ENCODE assay signal across 9 mouse cellular contexts in genomic region chr16:45608481-45608954, GRCm38 (mm10). TPM values are rescaled to one million over a fixed set of nuclear protein-coding genes. Genes with fewer than 3 reads are reported as not detected.
DNase-seq lines count a peak whose midpoint lies in the region; ATAC-seq lines count a peak whose summit lies in the region.
"Had no signal": no experiment of that assay in that cellular context is flagged by ENCODE, and none has a peak within 500 bp of the region (broad histone marks: within the 10 kb centered on the region; RNA-seq: fewer than 3 reads in every experiment).

No protein-coding gene starts in this region.

- no peaks in the 10 kb centered on the region for H3K9me3 ChIP-seq in heart, embryonic 10.5 days
- no peaks in the 10 kb centered on the region for H3K9me3 ChIP-seq in neural tube, embryonic 15.5 days (replicated peaks)
- H3K9me3 ChIP-seq: limb, embryonic 15.5 days had no signal

- no peaks in the 10 kb centered on the region for H3K27me3 ChIP-seq in heart, embryonic 10.5 days (ENCODE audit: insufficient read depth, poor library complexity, severe bottlenecking)
- H3K27me3 ChIP-seq in neural tube, embryonic 15.5 days (replicated peaks) = no peaks in the 10 kb centered on the region
- H3K27me3 ChIP-seq: limb, embryonic 15.5 days had no signal

- no peaks in the 10 kb centered on the region for H3K36me3 ChIP-seq in heart, embryonic 10.5 days
- no peaks in the 10 kb centered on the region for H3K36me3 ChIP-seq in neural tube, embryonic 15.5 days
- H3K36me3 ChIP-seq: limb, embryonic 15.5 days had no signal

- H3K4me3 ChIP-seq in heart, embryonic 10.5 days = no peak overlapping the region
- H3K4me3 ChIP-seq in neural tube, embryonic 15.5 days (replicated peaks) = no peak overlapping the region
- H3K4me3 ChIP-seq: limb, embryonic 15.5 days had no signal

- no peaks in the 10 kb centered on the region for H3K4me1 ChIP-seq in heart, embryonic 10.5 days
- H3K4me1 ChIP-seq in neural tube, embryonic 15.5 days = no peaks in the 10 kb centered on the region
- H3K4me1 ChIP-seq: limb, embryonic 15.5 days had no signal

- DNase-seq in heart, adult 11 months = peak; percentile 85
- no peak for DNase-seq in heart, embryonic 10.5 days (ENCODE audit: low spot score)
- DNase-seq in A20 (ENCODE audit: low read depth, low spot score) = peak; percentile 77
- DNase-seq in kidney, postnatal 4 days = peak; percentile 4 to 33
- no peak for DNase-seq in ovary, postnatal 14 days (ENCODE audit: low spot score)
- no peak for DNase-seq in cerebellum, adult 11-12 months

- H3K9ac ChIP-seq in neural tube, embryonic 15.5 days (replicated peaks) = no peak overlapping the region
- H3K9ac ChIP-seq: limb, embryonic 15.5 days had no signal

- peak; percentile 53 for ATAC-seq in common myeloid progenitor, adult 5-6 weeks (replicated peaks; ENCODE audit: low read depth, poor library complexity, severe bottlenecking)
- ATAC-seq in neural tube, embryonic 15.5 days (ENCODE audit: low FRiP score) = peak; percentile 73; the same call in 1 of the 2 replicates

- no peak overlapping the region for H3K27ac ChIP-seq in heart, embryonic 10.5 days
- no peak overlapping the region for H3K27ac ChIP-seq in neural tube, embryonic 15.5 days (replicated peaks)
- H3K27ac ChIP-seq: limb, embryonic 15.5 days had no signal

- H3K4me2 ChIP-seq in neural tube, embryonic 15.5 days = no peak overlapping the region
- H3K4me2 ChIP-seq: limb, embryonic 15.5 days had no signal

- 48% methylated on average over 4 of the region's 4 CpGs for WGBS in heart, embryonic 10.5 days
- 55% methylated on average over 4 of the region's 4 CpGs for WGBS in neural tube, embryonic 15.5 days

RNA-seq across cellular contexts. Expression of gene Gcsam, which starts 1.7 kb away (rescaled TPM):
- 0.28 TPM in 1 of 2 replicates, not detected in the other for polyA plus RNA-seq in heart, embryonic 10.5 days (2016; fragmentation: Nextera tagmentation; extraction: Ambion mirVana)
- 1.2 and 1.7 TPM in 2 replicates for total RNA-seq in common myeloid progenitor, adult 5-6 weeks (2017)
- polyA plus RNA-seq in neural tube, embryonic 15.5 days (2015; fragmentation: Nextera tagmentation; extraction: Ambion mirVana) = 0.26 TPM in 1 of 2 replicates, not detected in the other

RNA-seq across cellular contexts. Expression of gene BC016579, which starts 45.4 kb away (rescaled TPM):
- 0.15 and 0.29 TPM in 2 replicates for polyA plus RNA-seq in heart, embryonic 10.5 days (2016; fragmentation: Nextera tagmentation; extraction: Ambion mirVana)
- 0.29 and 1.2 TPM in 2 replicates for total RNA-seq in common myeloid progenitor, adult 5-6 weeks (2017)
- polyA plus RNA-seq in neural tube, embryonic 15.5 days (2015; fragmentation: Nextera tagmentation; extraction: Ambion mirVana) = 0.29 TPM in 1 of 2 replicates, not detected in the other

Comparison
In these comparisons a context has a peak if more than half of its experiments do, and no peak if none do; other contexts are left out.
1. DNase-seq: peak in heart, adult 11 months (single experiment), A20 (single experiment) and kidney, postnatal 4 days (2 of 2); none in heart, embryonic 10.5 days (single experiment), ovary, postnatal 14 days (single experiment) and cerebellum, adult 11-12 months (single experiment).